Mouse (Mus musculus): Measurements from ENCODE around the gene Chrm2. TPM values are rescaled to one million over a fixed set of nuclear protein-coding genes. Genes with fewer than 3 reads are reported as not detected.

Chrm2 gene
- total and polyA plus RNA-seq, 3 experiments, result not detected

DNA sequence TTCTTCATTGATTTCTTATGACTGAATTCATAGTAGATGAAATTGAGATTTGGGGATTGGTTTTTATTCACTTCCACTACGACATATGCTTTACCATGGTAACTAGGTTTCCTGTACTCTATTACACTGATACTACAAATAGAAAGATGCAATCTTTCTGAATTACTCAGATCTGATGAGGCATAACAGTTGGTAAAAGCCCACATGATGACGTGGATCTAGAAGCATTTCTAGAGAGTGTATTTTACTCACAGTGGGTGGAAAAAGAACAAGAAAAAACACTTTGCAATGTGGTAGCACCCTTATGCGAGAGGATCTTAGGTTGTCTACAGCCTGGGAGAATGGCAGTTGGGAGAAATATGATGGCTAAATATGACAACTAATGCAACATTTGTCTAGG lies 76.1 kb downstream of the Chrm2 start:
- no peak for TF ChIP-seq GABPA (IDR thresholded peaks at IDR 0.05; ENCODE audit: insufficient replicate concordance, low read depth, low read length)
- TF ChIP-seq ZKSCAN1 (IDR thresholded peaks at IDR 0.05; ENCODE audit: borderline replicate concordance, low read depth, low read length), result no peak
- no peak for TF ChIP-seq JUN (IDR thresholded peaks at IDR 0.05; ENCODE audit: insufficient read depth, low read depth, low read length)
- TF ChIP-seq HCFC1 (IDR thresholded peaks at IDR 0.05; ENCODE audit: low read depth, low read length), result no peak
- TF ChIP-seq JUND (conservative IDR thresholded peaks at IDR 0.05; ENCODE audit: low read depth, low read length), result no peak
- TF ChIP-seq MXI1 (IDR thresholded peaks at IDR 0.05; ENCODE audit: low read depth, low read length), result no peak
- no peak for TF ChIP-seq USF1 (IDR thresholded peaks at IDR 0.05; ENCODE audit: low read depth, low read length)
- no peak for TF ChIP-seq ELF1 (IDR thresholded peaks at IDR 0.05; ENCODE audit: low read depth, low read length)
- no peak for TF ChIP-seq TCF12 (IDR thresholded peaks at IDR 0.05; ENCODE audit: low read depth, low read length)
- TF ChIP-seq NRF1 (IDR thresholded peaks at IDR 0.05; ENCODE audit: low read depth, low read length), result no peak
- TF ChIP-seq POLR2A (IDR thresholded peaks at IDR 0.05; ENCODE audit: low read depth, low read length), result no peak
- H3K79me2 ChIP-seq (replicated peaks; ENCODE audit: control insufficient read depth, extremely low read depth, insufficient read depth, poor library complexity, severe bottlenecking), result no peaks in the 10 kb centered on the region
- H3K36me3 ChIP-seq (replicated peaks in 1 of 2; ENCODE audit: control insufficient read depth in 1 of 2, insufficient read depth in 1 of 2, low read length in 1 of 2), result no peaks in the 10 kb centered on the region
- no peak overlapping the region for H3K4me3 ChIP-seq (replicated peaks in 1 of 3; ENCODE audit: low read depth in 2 of 3, low read length in 2 of 3, poor library complexity in 1 of 3)
- H3K9me3 ChIP-seq (replicated peaks; ENCODE audit: low read length), result no peaks in the 10 kb centered on the region
- no peak overlapping the region for H3K4me2 ChIP-seq (ENCODE audit: insufficient read depth, low read depth, poor library complexity, severe bottlenecking)
- peaks cover 0 to 3% of the 10 kb centered on the region in 2 experiments; a peak in 1 of 4 replicates for H3K4me1 ChIP-seq (ENCODE audit: control insufficient read depth in 1 of 2, insufficient read depth in 2 of 2)
- no peak overlapping the region for H3K9ac ChIP-seq (ENCODE audit: insufficient read depth, low read depth)
- dilution Hi-C loops (cut with MboI; ENCODE audit: extremely low pct_ligation_motif_present, extremely low pct_unique_long_range_greater_than_20kb, low sequenced_read_pairs) (no loop called here), in situ Hi-C loops (cut with MboI; ENCODE audit: low pct_ligation_motif_present, low pct_unique_long_range_greater_than_20kb, low sequenced_read_pairs) (no loop called here)
- DNase-seq (ENCODE audit: extremely low read depth), result no peak
- H3K27ac ChIP-seq (ENCODE audit: insufficient read depth, low read depth), result no peak overlapping the region
- H3K27me3 ChIP-seq (replicated peaks), result no peaks in the 10 kb centered on the region

DNA sequence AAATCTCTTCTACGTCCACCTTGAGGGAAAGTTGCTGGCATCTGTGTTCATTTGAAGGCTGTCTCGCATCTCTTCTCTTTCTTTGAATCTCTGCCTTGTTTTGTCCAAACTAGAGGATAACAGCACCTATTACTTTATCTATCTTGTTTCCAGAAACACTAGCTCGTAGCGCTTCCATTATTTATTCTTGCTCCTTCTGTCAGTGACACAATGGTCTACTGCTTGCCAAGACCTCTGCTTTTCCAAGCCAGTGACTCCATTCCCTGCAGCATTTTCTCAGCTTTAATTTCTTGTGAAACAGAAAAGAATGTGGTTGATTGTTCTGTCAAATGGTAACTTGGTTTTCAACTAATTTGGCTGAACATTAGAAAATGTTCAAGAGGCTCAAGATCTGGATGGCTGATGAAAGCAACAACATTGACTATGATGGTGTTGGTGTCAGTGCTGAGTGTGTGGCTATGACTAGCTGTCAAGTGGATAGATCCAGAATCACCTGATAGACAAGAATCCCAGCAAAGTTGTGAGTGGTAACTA lies 96.3 kb downstream of the Chrm2 start:
- no peak overlapping the region for H3K4me3 ChIP-seq (replicated peaks in 1 of 3; ENCODE audit: low read depth in 2 of 3, low read length in 2 of 3, poor library complexity in 1 of 3)
- H3K27ac ChIP-seq (ENCODE audit: insufficient read depth, low read depth), result no peak overlapping the region
- no peaks in the 10 kb centered on the region for H3K9me3 ChIP-seq (replicated peaks; ENCODE audit: low read length)
- no peak overlapping the region for H3K9ac ChIP-seq (ENCODE audit: insufficient read depth, low read depth)
- no peak for DNase-seq (ENCODE audit: extremely low read depth)
- in situ Hi-C loops (cut with MboI; ENCODE audit: low pct_ligation_motif_present, low pct_unique_long_range_greater_than_20kb, low sequenced_read_pairs) (no loop called here), dilution Hi-C loops (cut with MboI; ENCODE audit: extremely low pct_ligation_motif_present, extremely low pct_unique_long_range_greater_than_20kb, low sequenced_read_pairs) (no loop called here)
- no peaks in the 10 kb centered on the region for H3K36me3 ChIP-seq (replicated peaks in 1 of 2; ENCODE audit: control insufficient read depth in 1 of 2, insufficient read depth in 1 of 2, low read length in 1 of 2)
- H3K4me2 ChIP-seq (ENCODE audit: insufficient read depth, low read depth, poor library complexity, severe bottlenecking), result no peak overlapping the region
- H3K27me3 ChIP-seq (replicated peaks), result no peaks in the 10 kb centered on the region
- no peak for TF ChIP-seq USF1 (IDR thresholded peaks at IDR 0.05; ENCODE audit: low read depth, low read length)
- TF ChIP-seq CTCF (conservative IDR thresholded peaks at IDR 0.05 in 1 of 2, IDR thresholded peaks at IDR 0.05 in 1 of 2; ENCODE audit: low read depth in 2 of 2, low read length in 2 of 2), result no peak
- no peak for TF ChIP-seq IRF4 (IDR thresholded peaks at IDR 0.05; ENCODE audit: low read depth, low read length)
- TF ChIP-seq POLR2A (IDR thresholded peaks at IDR 0.05; ENCODE audit: low read depth, low read length), result no peak
- TF ChIP-seq ETS1 (conservative IDR thresholded peaks at IDR 0.05; ENCODE audit: low read depth, low read length), result no peak
- TF ChIP-seq JUN (IDR thresholded peaks at IDR 0.05; ENCODE audit: insufficient read depth, low read depth, low read length), result no peak
- TF ChIP-seq EP300 (IDR thresholded peaks at IDR 0.05; ENCODE audit: low read length), result no peak
- TF ChIP-seq MAFK (IDR thresholded peaks at IDR 0.05; ENCODE audit: insufficient replicate concordance, low read length), result no peak
- TF ChIP-seq NRF1 (IDR thresholded peaks at IDR 0.05; ENCODE audit: low read depth, low read length), result no peak
- no peak for TF ChIP-seq ZMIZ1 (IDR thresholded peaks at IDR 0.05; ENCODE audit: low read depth, low read length)
- no peak for TF ChIP-seq E2F4 (IDR thresholded peaks at IDR 0.05; ENCODE audit: insufficient replicate concordance, low read depth, low read length)
- TF ChIP-seq POLR2AphosphoS2 (IDR thresholded peaks at IDR 0.05; ENCODE audit: low read depth, low read length), result no peak
- no peaks in the 10 kb centered on the region; a peak in 1 of 4 replicates for H3K4me1 ChIP-seq (ENCODE audit: control insufficient read depth in 1 of 2, insufficient read depth in 2 of 2)
- no peaks in the 10 kb centered on the region for H3K79me2 ChIP-seq (replicated peaks; ENCODE audit: control insufficient read depth, extremely low read depth, insufficient read depth, poor library complexity, severe bottlenecking)

Data from CH12.LX (cell line).